Mouse (Mus musculus) adrenal gland, adult 10 weeks (tissue): ENCODE measurements around the gene Rgs10. TPM values are rescaled to one million over a fixed set of nuclear protein-coding genes. Genes with fewer than 3 reads are reported as not detected.

Experiments used
- polyA plus RNA-seq: library from polyadenylated mRNA; stranded (reverse); fragments of 350-450 nt; fragmentation: Illumina TruSeq; extraction: RNeasy Lipid Tissue Mini Kit (QIAGEN cat#74804); gene quantifications from one replicate; pipeline ENCODE4 v1.2.3, GENCODE M21; 2014; ENCODE audit warnings: low read depth, low replicate concordance

Gene Rgs10
- 17.1 TPM for polyA plus RNA-seq

DNA sequence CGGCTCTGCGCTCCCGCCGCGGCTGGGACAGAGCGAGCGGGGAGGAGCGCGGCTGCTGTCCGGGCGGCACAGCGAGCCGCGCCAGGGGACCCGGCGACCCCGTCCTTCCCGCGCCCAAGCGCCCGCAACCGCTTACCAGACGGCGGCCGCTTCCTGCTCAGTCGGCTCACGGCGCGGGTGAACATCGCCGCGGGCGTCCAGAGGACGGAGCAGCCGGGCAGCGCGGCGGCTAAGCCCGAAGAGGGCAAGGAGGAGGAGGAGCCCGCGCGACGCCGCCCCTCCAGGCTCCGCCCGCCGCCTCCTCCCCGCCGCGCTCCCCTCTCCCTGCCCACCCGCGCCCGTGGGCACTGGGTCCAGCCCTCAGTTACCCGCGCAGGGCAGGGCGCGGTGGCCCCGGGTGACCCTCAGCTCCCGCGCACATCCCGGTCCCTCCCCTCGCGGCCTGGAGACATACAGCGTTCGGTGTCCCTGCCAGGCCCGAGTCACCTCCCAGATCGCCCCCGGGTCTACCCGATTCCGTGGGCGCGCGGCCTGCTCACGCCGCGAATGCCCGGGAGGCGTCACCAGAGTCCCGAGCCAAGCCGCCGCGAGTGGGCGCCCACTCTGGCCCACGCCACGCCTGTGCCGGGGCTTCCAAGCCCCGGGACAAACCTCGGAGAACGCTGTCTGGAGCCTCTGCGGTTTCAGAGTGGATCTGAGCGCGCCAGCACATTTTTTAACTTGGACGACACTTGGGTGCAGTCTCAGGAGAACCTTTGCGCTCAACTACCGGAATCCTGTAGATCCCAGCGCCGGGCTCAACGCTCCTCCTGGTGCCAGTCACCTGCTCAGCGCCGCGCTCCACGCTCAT is at the start of gene Rgs10:
TSS of gene Rgs10 (minus strand) at position 829 of the 850 bp plus-strand sequence.

GRCm38 (mm10) chr7:128461285-128462215 is 43.0 kb upstream of the Rgs10 start, which contains the start of gene Tial1:
Gene Tial1 (minus strand): TSS chr7:128461717.

Other genes starting within 250 kb of the Rgs10 start
- gene Cox6a2, start 212.4 kb downstream of the Rgs10 start, polyA plus RNA-seq, result not detected
- gene Armc5, start 181.4 kb downstream of the Rgs10 start, polyA plus RNA-seq, result 0.70 TPM
- 5.8 TPM for gene 9130023H24Rik, start 180.7 kb downstream of the Rgs10 start, polyA plus RNA-seq
- gene Tgfb1i1, start 171.9 kb downstream of the Rgs10 start, polyA plus RNA-seq, result 3.3 TPM
- not detected for gene Slc5a2, start 153.1 kb downstream of the Rgs10 start, polyA plus RNA-seq
- gene BC017158, start 120.6 kb downstream of the Rgs10 start, polyA plus RNA-seq, result 4.4 TPM
- 222 TPM for gene Tial1, start 43.0 kb upstream of the Rgs10 start, polyA plus RNA-seq
- gene Bag3, start 104.9 kb upstream of the Rgs10 start, polyA plus RNA-seq, result 62.1 TPM
- gene Inpp5f, start 192.6 kb upstream of the Rgs10 start, polyA plus RNA-seq, result 62.2 TPM